Mouse (Mus musculus) urinary bladder, postnatal 10 days (tissue): ENCODE data around the gene Mpped2.

ENCODE experiments used
- DNase-seq: peaks from one replicate; pipeline ENCODE4 v3.0.0; 2022; ENCODE audit warnings: low spot score

The Mpped2 gene

GRCm38 (mm10) chr2:106856361-106856961 lies 163.4 kb downstream of the Mpped2 start:
- DNase-seq, result no peak

- DNase-seq, result no peak
These were observed 164.2 kb downstream of the Mpped2 start for GRCm38 (mm10) chr2:106857258-106857657.

GRCm38 (mm10) chr2:106857711-106858110 lies 164.6 kb downstream of the Mpped2 start:
- no peak for DNase-seq

DNA sequence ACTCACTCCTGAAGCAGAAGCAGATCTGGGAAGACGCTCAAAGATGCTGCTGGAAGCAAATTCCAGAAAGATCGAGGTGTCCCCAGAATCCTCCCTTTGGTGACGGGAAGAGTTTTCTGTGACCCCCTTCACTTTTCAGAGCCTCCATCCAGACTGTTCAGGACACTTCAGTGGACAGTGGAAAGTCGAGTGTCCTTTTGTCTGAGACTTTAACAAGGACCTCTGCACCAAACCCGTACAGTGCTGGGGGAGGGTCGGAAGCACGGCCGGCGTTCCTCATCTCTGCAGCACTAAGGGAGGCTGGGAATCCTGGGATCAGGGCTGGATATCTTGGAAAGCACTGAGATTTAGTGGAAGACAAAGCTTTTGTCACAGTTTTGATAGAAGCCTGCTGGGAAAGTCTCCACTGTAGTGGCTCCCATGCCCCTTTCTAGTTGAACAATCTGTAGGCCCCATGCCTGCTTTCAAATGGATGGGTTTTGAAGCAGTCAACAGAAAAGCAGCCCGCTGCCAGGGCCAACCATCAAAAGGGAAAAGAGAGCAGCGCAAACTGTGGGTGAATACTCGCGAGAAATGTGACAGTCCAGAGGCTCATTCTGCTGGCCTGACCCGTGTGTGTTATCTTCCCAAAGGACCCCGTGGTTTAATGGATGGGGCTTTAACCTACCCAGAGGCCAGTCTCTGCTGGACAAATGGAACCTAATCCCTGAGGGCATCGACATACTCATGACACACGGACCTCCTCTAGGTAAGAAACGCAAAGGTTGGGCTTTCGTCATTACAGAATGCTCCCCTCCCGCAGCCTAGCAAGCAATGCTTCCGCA lies 168.0 kb downstream of the Mpped2 start:
- no peak for DNase-seq

- DNase-seq, result no peak
These were observed 170.1 kb downstream of the Mpped2 start for GRCm38 (mm10) chr2:106863050-106863653.

GRCm38 (mm10) chr2:106865148-106865786 lies 172.2 kb downstream of the Mpped2 start:
- no peak for DNase-seq

DNA sequence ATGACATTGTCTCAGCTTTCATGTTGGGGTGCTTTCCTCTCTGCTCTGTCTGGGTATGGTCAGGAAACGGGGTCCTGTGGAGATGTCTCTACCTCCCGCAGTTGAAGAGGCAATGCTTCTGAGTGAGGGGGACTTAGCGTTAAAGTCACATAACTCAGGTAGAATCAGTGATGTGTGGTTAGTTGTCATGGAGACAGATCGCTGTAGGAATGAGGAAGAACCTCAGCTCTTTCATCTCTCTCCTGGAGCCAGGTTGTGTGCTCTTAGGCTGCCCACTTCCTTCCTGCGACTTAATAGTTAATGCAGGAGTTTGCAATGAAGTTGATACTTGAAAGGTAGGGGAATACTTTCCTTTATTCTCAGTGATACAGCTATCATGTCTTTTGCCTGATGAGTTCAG lies 173.2 kb downstream of the Mpped2 start:
- no peak for DNase-seq

- no peak for DNase-seq
These were observed 177.8 kb downstream of the Mpped2 start for GRCm38 (mm10) chr2:106870886-106871285.

DNA sequence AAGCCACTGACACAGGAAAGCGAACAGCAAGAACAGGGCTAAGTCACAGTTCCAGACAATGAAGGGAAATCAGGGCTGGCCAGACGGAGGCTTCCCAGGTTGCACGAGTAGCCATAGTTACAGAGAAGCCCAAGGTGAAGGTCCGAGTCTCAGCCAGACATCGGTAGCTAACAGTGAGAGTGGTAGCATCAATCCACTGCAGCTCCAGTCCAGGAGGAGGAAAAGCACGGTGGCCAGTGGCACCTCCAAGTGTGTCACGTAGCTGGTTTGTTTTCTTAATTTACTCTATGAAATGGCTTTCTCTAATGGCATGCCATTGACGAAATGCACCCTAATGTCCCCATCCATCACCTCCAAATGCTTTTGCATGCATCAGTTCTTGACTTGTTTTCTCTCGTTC lies 180.1 kb downstream of the Mpped2 start:
- DNase-seq, result no peak

DNA sequence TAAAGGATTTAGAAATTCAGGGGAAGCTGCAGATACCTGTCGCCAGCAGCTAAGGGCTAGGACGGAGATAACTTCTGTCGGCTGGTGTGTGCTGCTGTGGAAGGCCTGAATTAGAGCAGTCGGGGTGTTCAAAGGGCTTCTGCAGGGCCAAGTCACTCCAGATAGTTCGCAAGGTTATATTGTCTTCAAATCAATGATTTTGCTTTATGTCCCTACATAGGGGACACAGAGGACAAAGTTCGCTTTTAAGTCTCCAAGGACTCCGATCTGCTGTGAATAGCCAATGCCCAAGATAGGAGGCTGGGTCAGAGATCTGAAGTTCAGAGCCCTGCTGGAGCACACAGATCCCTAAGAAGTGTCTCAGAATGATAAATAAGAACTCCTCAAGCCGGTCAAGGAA lies 190.3 kb downstream of the Mpped2 start:
- DNase-seq, result no peak

GRCm38 (mm10) chr2:106888174-106888573 lies 195.1 kb downstream of the Mpped2 start:
- DNase-seq, result no peak

DNA sequence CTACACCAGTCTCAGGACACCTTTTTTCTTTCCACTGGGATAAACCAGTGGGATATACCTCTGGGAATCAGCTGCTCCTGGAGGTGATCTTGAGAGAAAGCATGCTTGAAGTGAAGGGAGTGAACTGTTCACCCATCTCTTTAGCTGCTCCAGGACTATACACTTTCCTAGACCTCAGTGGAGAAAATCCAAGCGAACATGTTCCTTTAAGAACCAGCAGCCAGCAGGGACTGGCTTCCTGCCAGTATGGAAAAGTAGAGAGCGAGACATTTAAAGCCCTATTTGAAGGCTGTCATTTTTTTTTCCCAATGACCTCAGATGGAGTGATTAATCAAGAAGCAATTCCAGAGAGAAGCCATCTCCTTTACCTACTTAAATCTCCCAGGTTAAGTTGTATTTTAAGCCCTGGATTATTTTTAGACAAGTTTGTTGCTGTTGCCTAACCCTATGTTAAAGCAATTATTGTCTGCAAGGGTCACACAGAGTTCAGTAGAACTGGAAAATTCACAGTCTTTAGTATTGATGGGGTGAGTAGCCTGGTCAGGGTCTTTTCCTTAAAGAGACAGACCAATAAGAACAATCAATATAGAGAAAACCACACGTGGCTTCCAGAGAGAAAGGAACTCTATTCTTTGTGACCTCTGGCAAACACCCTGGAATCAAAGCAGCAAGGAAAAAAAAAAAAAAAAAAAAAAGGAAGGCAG lies 196.4 kb downstream of the Mpped2 start:
- no peak for DNase-seq

DNA sequence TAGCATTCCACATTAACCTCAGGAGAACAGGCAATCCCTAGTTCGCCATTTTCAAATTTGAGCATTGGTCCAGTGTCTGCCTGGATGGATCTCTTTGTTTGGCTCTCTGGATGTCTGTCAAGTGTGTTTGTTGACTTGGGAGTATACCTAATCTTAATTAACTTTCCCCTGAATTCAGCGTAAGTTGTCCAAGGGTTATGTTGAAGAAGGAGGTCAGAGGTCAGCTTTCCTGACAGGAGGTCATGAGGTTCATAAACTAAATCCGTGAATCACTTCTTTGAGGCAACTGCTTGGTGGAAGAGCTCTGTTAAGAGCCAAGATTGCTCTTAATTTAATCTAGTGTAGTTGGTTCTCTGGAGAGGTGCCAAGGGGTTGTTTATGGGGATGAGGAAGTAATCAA lies 200.3 kb downstream of the Mpped2 start:
- DNase-seq, result no peak

DNA sequence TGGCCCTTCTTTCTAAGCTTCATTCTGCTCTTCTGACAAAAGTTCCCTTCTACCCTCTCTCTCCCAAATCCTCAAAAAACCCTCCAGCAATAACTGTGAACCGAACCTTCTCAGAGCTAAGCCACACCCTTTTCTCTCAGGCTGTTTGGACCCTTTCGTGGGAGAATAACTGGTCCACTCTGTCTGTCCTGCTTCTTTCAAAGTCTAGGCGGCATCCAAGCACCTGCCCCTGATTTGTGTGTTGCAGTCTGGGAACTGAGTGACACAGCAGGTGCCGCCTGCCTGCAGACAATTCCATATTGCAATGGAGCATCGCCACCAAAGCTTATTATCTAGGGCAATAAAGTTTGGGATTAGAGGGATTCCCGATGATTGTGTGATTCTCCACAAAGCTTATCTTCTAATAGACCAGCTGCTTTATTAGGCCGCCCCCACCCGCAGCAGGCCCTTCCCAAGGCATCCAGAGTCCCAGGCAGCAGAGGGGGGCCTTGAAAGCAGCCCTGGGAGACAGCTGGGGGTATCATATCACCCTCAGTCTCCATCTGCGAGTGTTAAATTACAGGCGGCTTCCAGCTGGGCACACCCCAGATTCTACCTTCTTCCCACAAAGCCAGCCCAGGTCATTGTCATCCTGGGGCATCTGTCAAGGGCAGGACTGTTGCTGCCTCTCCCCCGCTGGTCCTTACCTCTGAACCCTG lies 202.4 kb downstream of the Mpped2 start:
- DNase-seq, result no peak

- DNase-seq, result no peak
These were observed 202.9 kb downstream of the Mpped2 start for GRCm38 (mm10) chr2:106896024-106896384.

DNA sequence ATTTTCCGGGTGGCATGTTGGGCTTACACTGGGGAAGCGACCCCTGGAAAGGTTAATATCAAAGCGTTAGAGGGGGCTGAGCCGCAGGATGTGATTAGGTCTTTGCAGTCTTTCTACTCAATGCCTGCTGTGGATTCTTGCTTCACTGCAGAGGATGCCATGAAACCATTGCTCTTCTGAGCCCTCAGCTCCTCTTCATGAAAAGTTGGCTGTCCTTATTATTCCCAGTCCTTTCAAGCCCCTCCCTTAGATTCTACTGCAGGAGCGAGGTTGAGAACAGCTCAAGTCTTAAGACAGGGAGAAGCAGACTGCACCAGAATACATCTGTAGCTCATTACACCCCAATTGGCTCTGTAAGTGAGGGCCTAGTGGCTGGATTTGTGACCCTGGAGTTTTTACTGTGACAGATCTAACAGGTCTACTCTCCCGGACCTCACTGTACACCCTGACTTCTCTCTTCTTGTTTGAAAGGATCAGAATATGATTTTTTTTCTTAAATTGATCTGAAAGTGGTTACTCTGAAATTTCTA lies 218.9 kb downstream of the Mpped2 start:
- DNase-seq, result no peak
